Mouse (Mus musculus): ENCODE results near the gene Veph1.

DNA sequence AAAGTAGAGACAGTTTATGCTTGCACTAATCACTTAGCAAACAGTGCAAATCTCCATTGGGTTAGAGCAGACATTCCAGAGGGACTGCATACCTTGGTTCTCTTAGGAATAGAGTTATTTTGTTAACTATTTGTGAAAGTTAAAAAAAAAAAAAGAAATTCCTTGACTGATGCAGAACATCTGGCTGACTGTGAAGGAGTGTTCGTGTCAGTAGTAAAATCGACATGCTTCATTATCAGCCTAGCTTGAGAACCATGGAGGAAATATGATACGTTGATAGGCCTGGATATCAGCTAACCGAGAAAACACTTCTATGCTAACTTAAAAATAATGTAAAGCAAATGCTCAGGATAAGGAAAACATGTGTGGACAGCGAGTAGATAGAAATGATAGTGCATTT lies 191.1 kb downstream of the Veph1 start:
- TF ChIP-seq MAFK (IDR thresholded peaks at IDR 0.05; ENCODE audit: insufficient replicate concordance, low read length): no peak
- TF ChIP-seq POLR2A (IDR thresholded peaks at IDR 0.05; ENCODE audit: low read depth, low read length): no peak
- TF ChIP-seq E2F4 (IDR thresholded peaks at IDR 0.05; ENCODE audit: insufficient replicate concordance, low read depth, low read length): no peak
- no peak for TF ChIP-seq USF2 (conservative IDR thresholded peaks at IDR 0.05; ENCODE audit: low read depth, low read length)
- no peak for TF ChIP-seq ZKSCAN1 (IDR thresholded peaks at IDR 0.05; ENCODE audit: borderline replicate concordance, low read depth, low read length)
- no peak for TF ChIP-seq USF1 (IDR thresholded peaks at IDR 0.05; ENCODE audit: low read depth, low read length)
- no peak for TF ChIP-seq TBP (conservative IDR thresholded peaks at IDR 0.05; ENCODE audit: low read depth, low read length)
- no peak for TF ChIP-seq RAD21 (IDR thresholded peaks at IDR 0.05; ENCODE audit: low read depth, low read length)
- TF ChIP-seq BHLHE40 (IDR thresholded peaks at IDR 0.05; ENCODE audit: low read depth, low read length): no peak
